In genomic region chr7:112502845-112503244, GRCm38 (mm10) we compare ENCODE assay signal across 10 mouse cellular contexts.
A peak's percentile ranks its signal among the peaks of the same experiment; 100 is the strongest.
DNase-seq lines count a peak whose midpoint lies in the region; ATAC-seq lines count a peak whose summit lies in the region.
"Had no signal": no experiment of that assay in that cellular context is flagged by ENCODE, and none has a peak within 500 bp of the region (broad histone marks: within the 10 kb centered on the region; RNA-seq: fewer than 3 reads in every experiment).

No protein-coding gene starts in this region.

- no peaks in the 10 kb centered on the region for H3K9me3 ChIP-seq in midbrain, embryonic 10.5 days (replicated peaks)
- no peaks in the 10 kb centered on the region for H3K9me3 ChIP-seq in midbrain, embryonic 11.5 days (ENCODE audit: control insufficient read depth, low read length)
- H3K9me3 ChIP-seq in limb, embryonic 10.5 days (replicated peaks): no peaks in the 10 kb centered on the region
- H3K9me3 ChIP-seq in stomach, embryonic 16.5 days (replicated peaks; ENCODE audit: control insufficient read depth, low read length): no peaks in the 10 kb centered on the region

- no peak overlapping the region for H3K4me3 ChIP-seq in midbrain, embryonic 10.5 days
- H3K4me3 ChIP-seq in midbrain, embryonic 11.5 days (ENCODE audit: low read depth, low read length): no peak overlapping the region
- H3K4me3 ChIP-seq in limb, embryonic 10.5 days: no peak overlapping the region
- no peak overlapping the region for H3K4me3 ChIP-seq in stomach, embryonic 16.5 days (replicated peaks; ENCODE audit: low read length)

- H3K9ac ChIP-seq in midbrain, embryonic 11.5 days (ENCODE audit: low read length): no peak overlapping the region; the same call in 1 of the 2 replicates
- peak overlapping the region; percentile 67 for H3K9ac ChIP-seq in stomach, embryonic 16.5 days (ENCODE audit: low read length)

- H3K4me1 ChIP-seq in midbrain, embryonic 10.5 days: peaks cover 36% of the 10 kb centered on the region
- H3K4me1 ChIP-seq in midbrain, embryonic 11.5 days (ENCODE audit: control insufficient read depth, insufficient read depth, low read length): peaks cover 8% of the 10 kb centered on the region
- peaks cover 64% of the 10 kb centered on the region for H3K4me1 ChIP-seq in limb, embryonic 10.5 days
- peaks cover 67% of the 10 kb centered on the region for H3K4me1 ChIP-seq in stomach, embryonic 16.5 days (ENCODE audit: control insufficient read depth, insufficient read depth, low read length)

- peak; percentile 55 for DNase-seq in embryo, embryonic 10.5 days (ENCODE audit: low spot score)
- no peak for DNase-seq in embryo, embryonic 10 days (ENCODE audit: low spot score)
- no peak for DNase-seq in midbrain, embryonic 10.5 days (ENCODE audit: low spot score)
- DNase-seq in midbrain, embryonic 11.5 days (ENCODE audit: low spot score, missing footprints): no peak
- DNase-seq in limb, embryonic 10.5 days (ENCODE audit: low spot score): no peak
- no peak for DNase-seq in layer of hippocampus, adult 11-12 months (ENCODE audit: low spot score)
- no peak for DNase-seq in frontal cortex, postnatal 25 days (ENCODE audit: low spot score in 2 of 2)
- DNase-seq: cerebellum, adult 9-11 months; gastrocnemius, postnatal 36 days had no signal

- 70% methylated on average over 5 of the region's 5 CpGs for WGBS in midbrain, embryonic 10.5 days
- WGBS in midbrain, embryonic 11.5 days: 69% methylated on average over 5 of the region's 5 CpGs
- 30% methylated on average over 5 of the region's 5 CpGs for WGBS in limb, embryonic 10.5 days
- 22% methylated on average over 5 of the region's 5 CpGs for WGBS in stomach, embryonic 16.5 days

- peak overlapping the region; percentile 43 for H3K27ac ChIP-seq in midbrain, embryonic 10.5 days (replicated peaks)
- H3K27ac ChIP-seq in midbrain, embryonic 11.5 days (ENCODE audit: low read depth, low read length): no peak overlapping the region
- H3K27ac ChIP-seq in limb, embryonic 10.5 days: peak overlapping the region; percentile 83
- H3K27ac ChIP-seq in stomach, embryonic 16.5 days (ENCODE audit: low read length): peak overlapping the region; percentile 99

- H3K36me3 ChIP-seq in midbrain, embryonic 10.5 days: no peaks in the 10 kb centered on the region
- no peaks in the 10 kb centered on the region for H3K36me3 ChIP-seq in midbrain, embryonic 11.5 days (ENCODE audit: control insufficient read depth, insufficient read depth, low read length)
- H3K36me3 ChIP-seq in limb, embryonic 10.5 days: no peaks in the 10 kb centered on the region
- H3K36me3 ChIP-seq in stomach, embryonic 16.5 days (ENCODE audit: control insufficient read depth, insufficient read depth, low read length): no peaks in the 10 kb centered on the region

- no peaks in the 10 kb centered on the region for H3K27me3 ChIP-seq in midbrain, embryonic 10.5 days (ENCODE audit: low read depth, poor library complexity, severe bottlenecking)
- no peaks in the 10 kb centered on the region for H3K27me3 ChIP-seq in midbrain, embryonic 11.5 days (ENCODE audit: control insufficient read depth, insufficient read depth, low read length)
- H3K27me3 ChIP-seq in limb, embryonic 10.5 days (ENCODE audit: low read depth, poor library complexity, severe bottlenecking): no peaks in the 10 kb centered on the region
- H3K27me3 ChIP-seq in stomach, embryonic 16.5 days (ENCODE audit: control insufficient read depth, insufficient read depth, low read length): no peaks in the 10 kb centered on the region

- H3K4me2 ChIP-seq in midbrain, embryonic 11.5 days: no peak overlapping the region
- H3K4me2 ChIP-seq in stomach, embryonic 16.5 days (ENCODE audit: low read depth, low read length): peak overlapping the region; percentile 37; the same call in 1 of the 2 replicates

- ATAC-seq in midbrain, embryonic 11.5 days (ENCODE audit: low FRiP score): no peak
- peak; percentile 56 for ATAC-seq in stomach, embryonic 16.5 days (ENCODE audit: insufficient read depth, low FRiP score)
